20 mouse cellular contexts compared by ENCODE assay signal in the genomic region with DNA sequence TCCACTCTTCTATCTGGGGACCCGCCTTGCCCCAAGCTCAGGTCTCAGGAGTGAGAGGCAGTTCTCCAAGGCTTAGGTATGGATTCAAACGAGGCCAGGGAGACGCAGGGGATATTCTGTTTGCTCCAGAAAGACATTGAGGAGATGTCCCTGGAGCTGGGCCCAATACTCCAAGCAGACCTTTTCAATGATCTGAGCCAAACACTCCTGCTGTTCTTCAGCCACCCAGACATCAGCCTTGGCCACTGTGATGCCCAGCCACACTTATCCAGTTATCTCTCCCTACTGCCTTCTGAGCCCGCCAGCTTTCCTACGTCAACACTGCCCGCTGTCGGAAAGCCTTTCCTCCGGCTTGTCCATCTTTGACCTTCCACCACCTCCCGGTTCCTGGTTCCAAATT. TPM values are rescaled to one million over a fixed set of nuclear protein-coding genes. Genes with fewer than 3 reads are reported as not detected.
DNase-seq lines count a peak whose midpoint lies in the region; TF ChIP-seq lines count a peak whose summit lies in the region.
"Had no signal": no experiment of that assay in that cellular context is flagged by ENCODE, and none has a peak within 500 bp of the region (broad histone marks: within the 10 kb centered on the region; RNA-seq: fewer than 3 reads in every experiment).

No protein-coding gene starts in this region.

- no peak for TF ChIP-seq CTCF in E14TG2a.4 (conservative IDR thresholded peaks at IDR 0.05; ENCODE audit: low read length)

- peaks cover 46% of the 10 kb centered on the region for H3K4me1 ChIP-seq in E14TG2a.4 (replicated peaks; ENCODE audit: low read depth, low read length)
- H3K4me1 ChIP-seq: embryonic facial prominence, embryonic 15.5 days had no signal

- H3K4me3 ChIP-seq in E14TG2a.4 (replicated peaks; ENCODE audit: low read length) = peak overlapping the region; percentile 54
- H3K4me3 ChIP-seq: embryonic facial prominence, embryonic 13.5 days; embryonic facial prominence, embryonic 15.5 days; erythroblast, embryonic 14.5 days; forebrain, embryonic 10.5 days; forebrain, embryonic 12.5 days had no signal

- peaks cover 10% of the 10 kb centered on the region; the same call in 1 of the 2 replicates for H3K9me3 ChIP-seq in E14TG2a.4 (ENCODE audit: low read length)
- H3K9me3 ChIP-seq: embryonic facial prominence, embryonic 13.5 days; embryonic facial prominence, embryonic 15.5 days; forebrain, embryonic 10.5 days; forebrain, embryonic 12.5 days; G1E had no signal

- peaks cover 8% of the 10 kb centered on the region; the same call in 1 of the 2 replicates for H3K27me3 ChIP-seq in E14TG2a.4 (ENCODE audit: insufficient read depth, low read length)
- H3K27me3 ChIP-seq: embryonic facial prominence, embryonic 15.5 days; forebrain, embryonic 12.5 days had no signal

- H3K36me3 ChIP-seq in E14TG2a.4 (ENCODE audit: insufficient read depth, low read length) = no peaks in the 10 kb centered on the region
- H3K36me3 ChIP-seq: embryonic facial prominence, embryonic 13.5 days; embryonic facial prominence, embryonic 15.5 days; G1E had no signal

- intact Hi-C loops in left cerebral cortex, postnatal 4 days (cut with DNase I) = no loop called here
- intact Hi-C loops in left cerebral cortex, postnatal 14 days (cut with DNase I) = no loop called here

- peak; percentile 56 to 57 for DNase-seq in cerebellum, postnatal 14 days
- DNase-seq in cerebellum, adult 9-11 months = no peak
- peak; percentile 25 for DNase-seq in left cerebral cortex, postnatal 4 days
- no peak for DNase-seq in left cerebral cortex, postnatal 14 days (ENCODE audit: low spot score in 2 of 2)
- no peak for DNase-seq in T-cell, adult 2 months (ENCODE audit: low spot score)
- DNase-seq in heart, adult 11 months = no peak
- DNase-seq: adrenal gland, adult 2 months; adrenal gland, postnatal 10 days; adrenal gland, postnatal 25 days; cerebellum, adult 11-12 months; cerebellum, adult 2 months; cerebellum, adult 9-10 months; embryo, embryonic 11 days had no signal

RNA-seq across cellular contexts. Expression of a gene that starts 38.0 kb away (rescaled TPM):
- total RNA-seq in left cerebral cortex, postnatal 4 days (2021) = 10 to 100 TPM; 25.2 to 26.9 TPM
- total RNA-seq in left cerebral cortex, postnatal 14 days (2021) = 10 to 100 TPM; 28.1 to 30.0 TPM

RNA-seq across cellular contexts. Expression of a gene that starts 38.2 kb away (rescaled TPM):
- 100 to 1,000 TPM; 204 to 219 TPM for total RNA-seq in left cerebral cortex, postnatal 4 days (2021)
- 100 to 1,000 TPM; 264 to 270 TPM for total RNA-seq in left cerebral cortex, postnatal 14 days (2021)

Comparison
In these comparisons a context has a peak if more than half of its experiments do, and no peak if none do; other contexts are left out.
1. DNase-seq: peak in cerebellum, postnatal 14 days (2 of 2) and left cerebral cortex, postnatal 4 days (single experiment); none in cerebellum, adult 9-11 months (single experiment), left cerebral cortex, postnatal 14 days (0 of 2), T-cell, adult 2 months (single experiment) and heart, adult 11 months (single experiment).